Mouse (Mus musculus) liver, postnatal 0 days (tissue): Measurements from ENCODE around the gene Slx4ip. TPM values are rescaled to one million over a fixed set of nuclear protein-coding genes. Genes with fewer than 3 reads are reported as not detected.

Experiments
- ATAC-seq: fragments of 200-750 bp; cut with Nextera tagmentation; 2 replicates; pipeline ENCODE4 v1.8.0; 2017; ENCODE audit warnings: mild to moderate bottlenecking, moderate library complexity
- DNase-seq: peaks from one replicate; pipeline ENCODE4 v3.0.0-alpha.2; 2016
- H3K27ac ChIP-seq: fragments of 300-500 bp; sonication (generic); 2 replicates; pipeline ENCODE4 v1.5.1; 2014; ENCODE audit warnings: antibody characterized with exemption, moderate library complexity, mild to moderate bottlenecking, low read depth
- H3K27me3 ChIP-seq: fragments of 300-500 bp; sonication (generic); 2 replicates; pipeline ENCODE4 v1.6.1; 2014; ENCODE audit warnings: low read length, control low read depth, mixed read lengths; ENCODE audit not compliant: insufficient read depth
- H3K36me3 ChIP-seq: fragments of 300-500 bp; sonication (generic); replicated peaks from 2 replicates; pipeline ENCODE4 v1.6.1; 2014; ENCODE audit warnings: mild to moderate bottlenecking, control low read depth, low read length, moderate library complexity, mixed read lengths; ENCODE audit not compliant: insufficient read depth
- H3K4me1 ChIP-seq: fragments of 300-500 bp; sonication (generic); 2 replicates; pipeline ENCODE4 v1.6.1; 2014; ENCODE audit warnings: antibody characterized with exemption, mild to moderate bottlenecking, control low read depth; ENCODE audit not compliant: insufficient read depth
- H3K4me2 ChIP-seq: fragments of 300-500 bp; sonication (generic); 2 replicates; pipeline ENCODE4 v1.6.1; 2014; ENCODE audit warnings: low read depth, mild to moderate bottlenecking, low read length, moderate library complexity, mixed read lengths
- H3K4me3 ChIP-seq: fragments of 300-500 bp; sonication (generic); 2 replicates; pipeline ENCODE4 v1.5.1; 2014; ENCODE audit warnings: low read depth, low read length
- H3K9ac ChIP-seq: fragments of 300-500 bp; sonication (generic); replicated peaks from 2 replicates; pipeline ENCODE4 v1.6.1; 2014; ENCODE audit warnings: mild to moderate bottlenecking, moderate library complexity
- H3K9me3 ChIP-seq: fragments of 300-500 bp; sonication (generic); 2 replicates; pipeline ENCODE4 v1.6.1; 2016; ENCODE audit warnings: mild to moderate bottlenecking, control low read depth, low read length, mixed read lengths
- CTCF ChIP-seq: sonication (generic); IDR thresholded peaks from 2 replicates; pipeline ENCODE4 v1.5.1; 2016; ENCODE audit warnings: antibody characterized with exemption, low read depth
- EP300 ChIP-seq: IDR thresholded peaks from 2 replicates; pipeline ENCODE4 v1.6.1; 2016; ENCODE audit warnings: antibody characterized with exemption, low read depth, mild to moderate bottlenecking
- WGBS: fragments of 180-500 bp; shearing (Covaris S2); extraction: QIAGEN DNeasy Blood & Tissue Kit; methylation state at CpG from one replicate; pipeline ENCODE4 v1.1.7; 2014; ENCODE audit not compliant: insufficient replicate concordance; 5-methylcytosine and 5-hydroxymethylcytosine counted together
- polyA plus RNA-seq: library from polyadenylated mRNA; unstranded; fragments of >200 nt; fragmentation: Nextera tagmentation; extraction: Ambion mirVana; gene quantifications from 2 replicates; pipeline ENCODE4 v1.2.1, GENCODE M21; 2015

The Slx4ip gene
- polyA plus RNA-seq, 1 experiment from 2014 or later: 1.7 TPM

DNA sequence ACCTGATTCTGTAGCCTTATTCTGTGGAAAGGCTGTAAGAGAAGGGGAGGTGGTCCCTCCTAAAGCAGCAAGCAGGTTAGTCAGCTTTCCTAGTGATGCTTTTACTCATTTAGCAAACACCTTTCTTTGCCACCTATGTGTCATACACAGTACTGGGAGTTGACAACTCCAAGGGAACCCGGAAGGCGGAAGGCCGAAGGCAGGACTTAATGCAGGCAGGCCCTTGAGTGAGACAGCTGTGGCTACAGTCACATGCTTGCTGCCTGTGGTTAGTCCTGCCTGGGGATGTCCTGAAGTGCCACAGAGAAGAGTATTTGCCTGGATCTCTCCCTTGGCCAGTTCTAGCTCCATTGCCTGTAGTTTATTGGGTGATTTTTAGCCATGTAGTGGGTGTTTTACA lies 102.1 kb downstream of the Slx4ip start:
- 93% methylated on average over 3 of the region's 3 CpGs for WGBS
- H3K4me2 ChIP-seq: no peak overlapping the region
- ATAC-seq (no peak), DNase-seq (no peak)
- H3K4me3 ChIP-seq: no peak overlapping the region
- no peak overlapping the region for H3K9ac ChIP-seq
- no peaks in the 10 kb centered on the region for H3K36me3 ChIP-seq
- no peak overlapping the region for H3K27ac ChIP-seq
- TF ChIP-seq CTCF (no peak), EP300 (no peak)
- H3K4me1 ChIP-seq: no peaks in the 10 kb centered on the region
- H3K9me3 ChIP-seq: no peaks in the 10 kb centered on the region
- no peaks in the 10 kb centered on the region for H3K27me3 ChIP-seq

DNA sequence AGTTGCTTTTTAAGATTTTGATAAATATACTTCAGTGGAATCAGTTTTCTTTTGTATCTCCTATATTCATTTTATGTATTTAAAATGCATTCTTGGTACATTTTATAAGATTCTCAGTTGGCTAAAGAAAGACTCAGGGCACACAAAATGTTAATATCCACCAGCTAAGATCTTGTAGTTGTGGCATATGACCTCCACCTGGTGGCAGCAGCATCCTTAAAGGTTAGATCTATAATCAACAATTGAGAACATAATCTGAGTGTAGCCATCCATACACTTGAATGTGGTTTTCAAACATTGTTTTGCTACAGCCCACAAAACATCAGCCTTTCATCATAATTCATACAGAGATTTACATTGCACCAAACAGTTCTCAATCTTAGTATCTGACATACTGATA lies 106.1 kb downstream of the Slx4ip start:
- ATAC-seq (no peak), DNase-seq (no peak)
- Histone ChIP-seq H3K27me3 (no peaks in the 10 kb centered on the region), H3K9me3 (no peaks in the 10 kb centered on the region), H3K36me3 (no peaks in the 10 kb centered on the region), H3K4me1 (no peaks in the 10 kb centered on the region), H3K4me2 (no peak overlapping the region), H3K4me3 (no peak overlapping the region), H3K9ac (no peak overlapping the region), H3K27ac (no peak overlapping the region)
- TF ChIP-seq EP300 (no peak), CTCF (peak; percentile 57)

GRCm38 (mm10) chr2:137002031-137002430 lies 111.0 kb downstream of the Slx4ip start:
- TF ChIP-seq EP300 (no peak), CTCF (no peak)
- no peaks in the 10 kb centered on the region for H3K4me1 ChIP-seq
- no peak for DNase-seq
- no peak overlapping the region for H3K27ac ChIP-seq
- no peaks in the 10 kb centered on the region for H3K9me3 ChIP-seq
- H3K9ac ChIP-seq: no peak overlapping the region
- no peak for ATAC-seq
- H3K4me2 ChIP-seq: no peak overlapping the region
- WGBS: 87% methylated on average over 1 of the region's 1 CpGs
- no peaks in the 10 kb centered on the region for H3K27me3 ChIP-seq
- H3K4me3 ChIP-seq: no peak overlapping the region
- H3K36me3 ChIP-seq: no peaks in the 10 kb centered on the region

DNA sequence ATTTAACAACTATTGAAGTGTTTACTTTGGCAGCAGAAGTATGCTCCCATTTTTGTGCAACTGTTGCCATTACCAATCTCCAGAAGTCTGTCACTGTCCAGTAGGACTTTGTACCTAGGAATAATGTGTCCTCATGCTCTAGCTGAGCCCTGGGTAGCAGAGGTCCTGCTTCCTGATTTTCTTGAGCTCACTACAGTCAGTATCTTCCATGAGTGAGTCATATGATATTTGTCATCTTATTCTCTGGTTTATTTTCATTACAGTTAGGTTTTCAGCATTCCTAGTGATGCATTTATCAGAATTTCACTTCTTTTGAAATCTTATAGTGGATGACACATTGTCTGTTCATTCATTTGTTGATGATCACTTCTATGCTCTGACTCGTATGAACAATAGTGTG lies 115.6 kb downstream of the Slx4ip start:
- WGBS: 66% methylated on average over 1 of the region's 1 CpGs
- DNase-seq (no peak), ATAC-seq (peak; percentile 67)
- no peak overlapping the region for H3K27ac ChIP-seq
- no peaks in the 10 kb centered on the region for H3K36me3 ChIP-seq
- TF ChIP-seq CTCF: no peak
- TF ChIP-seq EP300: no peak
- no peaks in the 10 kb centered on the region for H3K27me3 ChIP-seq
- H3K9me3 ChIP-seq: no peaks in the 10 kb centered on the region
- H3K4me1 ChIP-seq: no peaks in the 10 kb centered on the region
- no peak overlapping the region for H3K4me2 ChIP-seq
- no peak overlapping the region for H3K4me3 ChIP-seq
- no peak overlapping the region for H3K9ac ChIP-seq

DNA sequence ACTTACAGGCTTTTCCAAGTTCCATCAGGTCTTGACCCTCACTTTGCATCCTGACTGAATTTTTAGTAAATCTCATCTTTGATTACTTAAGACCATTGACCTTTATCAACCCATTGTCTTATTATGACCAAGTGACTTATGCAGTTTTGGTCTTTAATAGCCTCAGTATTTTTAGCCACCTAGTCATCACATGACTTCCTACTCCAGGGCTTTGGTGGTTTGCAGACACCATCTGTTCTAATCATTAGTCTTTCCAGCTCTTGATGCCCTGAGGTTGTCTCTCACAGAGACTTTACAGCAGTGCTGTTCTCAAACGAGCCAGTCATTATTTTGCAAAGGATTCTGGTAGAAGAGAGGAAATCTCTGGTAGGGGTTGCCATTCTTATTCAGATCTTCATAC lies 121.0 kb downstream of the Slx4ip start:
- WGBS: 39% methylated on average over 1 of the region's 1 CpGs
- H3K4me2 ChIP-seq: no peak overlapping the region
- H3K4me1 ChIP-seq: peaks cover 4% of the 10 kb centered on the region; the same call in 1 of the 2 replicates
- no peaks in the 10 kb centered on the region for H3K27me3 ChIP-seq
- no peak for DNase-seq
- no peak overlapping the region for H3K4me3 ChIP-seq
- no peak overlapping the region for H3K9ac ChIP-seq
- no peak overlapping the region for H3K27ac ChIP-seq
- no peaks in the 10 kb centered on the region for H3K9me3 ChIP-seq
- no peaks in the 10 kb centered on the region for H3K36me3 ChIP-seq
- ATAC-seq: no peak
- TF ChIP-seq CTCF (no peak), EP300 (no peak)

DNA sequence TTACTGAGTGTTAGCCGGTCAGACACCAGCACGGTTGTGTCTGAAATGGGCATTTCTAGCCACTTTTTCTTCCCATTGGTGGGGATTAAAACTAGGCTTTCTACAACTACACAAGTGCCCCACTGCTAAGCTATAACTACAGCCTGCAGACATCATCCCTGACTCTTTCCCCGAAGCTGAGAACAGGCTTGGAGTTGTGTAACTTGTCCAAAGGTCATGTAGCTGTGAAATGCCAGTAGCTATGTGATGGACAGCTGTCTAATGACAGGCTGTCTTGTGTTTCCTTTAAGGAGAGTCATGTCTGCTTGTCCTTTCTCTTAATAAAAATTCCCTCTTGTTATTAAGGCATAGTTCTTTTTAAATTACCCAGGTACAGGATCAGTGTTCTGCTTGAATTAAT lies 122.1 kb downstream of the Slx4ip start:
- Histone ChIP-seq H3K9me3 (no peaks in the 10 kb centered on the region), H3K27ac (no peak overlapping the region), H3K4me2 (no peak overlapping the region), H3K36me3 (no peaks in the 10 kb centered on the region), H3K9ac (no peak overlapping the region), H3K4me1 (peaks cover 4% of the 10 kb centered on the region; the same call in 1 of the 2 replicates), H3K4me3 (no peak overlapping the region), H3K27me3 (no peaks in the 10 kb centered on the region)
- WGBS: 71% methylated on average over 3 of the region's 3 CpGs
- TF ChIP-seq EP300: no peak
- no peak for TF ChIP-seq CTCF
- peak; percentile 63; the same call in 1 of the 2 replicates for ATAC-seq
- DNase-seq: peak; percentile 18

DNA sequence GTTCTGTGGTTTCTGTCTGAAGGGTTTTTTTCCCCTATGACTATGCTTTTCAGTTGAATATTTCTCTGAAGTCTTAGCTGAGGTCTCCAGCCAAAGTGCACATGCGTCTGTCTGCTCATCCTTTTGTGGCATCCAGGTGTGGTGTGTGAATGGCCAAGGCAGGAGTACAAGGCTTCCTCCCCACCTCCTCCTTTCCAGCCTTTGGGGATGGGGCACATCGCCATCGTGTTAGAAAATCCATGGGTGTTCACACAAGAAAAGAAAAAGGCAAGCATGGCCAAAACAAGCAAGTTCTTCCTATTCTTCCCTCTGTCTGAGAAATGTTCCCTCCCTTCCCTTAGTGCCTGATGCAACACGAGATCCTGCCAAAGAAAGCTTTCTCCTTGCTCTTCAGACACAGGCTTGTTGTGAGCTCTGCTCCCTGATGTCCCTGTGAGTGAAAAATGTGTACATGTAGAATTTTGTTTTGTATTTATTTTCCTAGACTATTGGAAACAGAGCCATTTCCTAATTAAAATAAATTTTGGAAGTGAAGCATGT lies 122.9 kb downstream of the Slx4ip start:
- 83% methylated on average over 4 of the region's 4 CpGs for WGBS
- no peak overlapping the region for H3K9ac ChIP-seq
- DNase-seq (no peak), ATAC-seq (no peak)
- H3K4me3 ChIP-seq: no peak overlapping the region
- no peaks in the 10 kb centered on the region for H3K9me3 ChIP-seq
- H3K4me2 ChIP-seq: no peak overlapping the region
- peaks cover 4% of the 10 kb centered on the region; the same call in 1 of the 2 replicates for H3K4me1 ChIP-seq
- TF ChIP-seq EP300: no peak
- no peak for TF ChIP-seq CTCF
- H3K27ac ChIP-seq: no peak overlapping the region
- no peaks in the 10 kb centered on the region for H3K36me3 ChIP-seq
- no peaks in the 10 kb centered on the region for H3K27me3 ChIP-seq
